Mouse (Mus musculus): Measurements from ENCODE around the gene Tnk2. TPM values are rescaled to one million over a fixed set of nuclear protein-coding genes. Genes with fewer than 3 reads are reported as not detected.

The Tnk2 gene
- polyA plus RNA-seq (2017; shearing (Covaris generic)): 13.9 TPM

DNA sequence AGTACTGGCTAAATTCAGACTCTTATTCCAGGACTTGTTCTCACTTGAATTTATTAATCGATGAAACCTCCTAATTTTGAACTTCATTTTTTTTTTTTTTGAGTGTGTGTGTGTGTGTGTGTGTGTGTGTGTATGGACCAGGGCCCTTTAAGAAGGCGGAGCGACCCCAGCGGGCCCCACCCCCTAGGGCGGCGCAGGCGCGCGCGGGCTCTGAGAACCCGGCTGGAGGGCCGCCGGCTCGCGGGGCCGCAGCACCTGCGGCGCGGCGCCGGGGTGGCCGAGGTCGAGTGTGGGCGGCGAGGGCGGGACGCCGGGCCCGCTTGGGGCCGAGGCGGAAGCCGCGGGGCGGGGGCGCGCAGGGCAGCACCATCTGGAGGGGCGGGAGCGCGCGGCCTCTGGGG is at the start of gene Tnk2:
TSS of gene Tnk2 (plus strand) at position 214 of the 401 bp plus-strand sequence.

GRCm38 (mm10) chr16:32608712-32609400 is 34.8 kb upstream of the Tnk2 start, which contains the start of gene Tfrc:
Gene Tfrc (plus strand): TSS chr16:32608920.

Other genes starting within 250 kb of the Tnk2 start
- gene Tm4sf19, start 243.4 kb upstream of the Tnk2 start, polyA plus RNA-seq (2017; shearing (Covaris generic)): not detected
- 4.4 TPM for gene Tctex1d2, start 224.2 kb upstream of the Tnk2 start, polyA plus RNA-seq (2017; shearing (Covaris generic))
- gene Pcyt1a, start 213.0 kb upstream of the Tnk2 start, polyA plus RNA-seq (2017; shearing (Covaris generic)): 15.5 TPM
- 0.15 TPM for gene Slc51a, start 156.0 kb upstream of the Tnk2 start, polyA plus RNA-seq (2017; shearing (Covaris generic))
- gene Zdhhc19, start 147.6 kb upstream of the Tnk2 start, polyA plus RNA-seq (2017; shearing (Covaris generic)): not detected
- gene Tfrc, start 35.0 kb upstream of the Tnk2 start, polyA plus RNA-seq (2017; shearing (Covaris generic)): 38.9 TPM
- gene Muc4, start 92.0 kb downstream of the Tnk2 start, polyA plus RNA-seq (2017; shearing (Covaris generic)): not detected
- gene Muc20, start 153.6 kb downstream of the Tnk2 start, polyA plus RNA-seq (2017; shearing (Covaris generic)): 0.27 TPM
- not detected for gene Smbd1, start 166.6 kb downstream of the Tnk2 start, polyA plus RNA-seq (2017; shearing (Covaris generic))
- gene Fyttd1, start 233.6 kb downstream of the Tnk2 start, polyA plus RNA-seq (2017; shearing (Covaris generic)): 97.0 TPM
- gene Rubcn, start 233.9 kb downstream of the Tnk2 start, polyA plus RNA-seq (2017; shearing (Covaris generic)): 22.4 TPM